Mouse (Mus musculus): ENCODE data around the gene Carmil1.

The Carmil1 gene

GRCm38 (mm10) chr13:24154281-24155061 is 126.1 kb downstream of the Carmil1 start:
- DNase-seq (ENCODE audit: low spot score in 2 of 2), result no peak

GRCm38 (mm10) chr13:24152610-24153009 is 128.0 kb downstream of the Carmil1 start:
- DNase-seq (ENCODE audit: low spot score in 2 of 2), result no peak

GRCm38 (mm10) chr13:24151335-24151734 is 129.3 kb downstream of the Carmil1 start:
- no peak for DNase-seq (ENCODE audit: low spot score in 2 of 2)

GRCm38 (mm10) chr13:24148549-24148948 is 132.0 kb downstream of the Carmil1 start:
- no peak for DNase-seq (ENCODE audit: low spot score in 2 of 2)

- no peak for DNase-seq (ENCODE audit: low spot score in 2 of 2)
Observed at GRCm38 (mm10) chr13:24147006-24147405, 133.6 kb downstream of the Carmil1 start.

- DNase-seq (ENCODE audit: low spot score in 2 of 2), result no peak
Observed at GRCm38 (mm10) chr13:24146541-24146940, 134.1 kb downstream of the Carmil1 start.

- no peak for DNase-seq (ENCODE audit: low spot score in 2 of 2)
Observed at GRCm38 (mm10) chr13:24144858-24145257, 135.7 kb downstream of the Carmil1 start.

- DNase-seq (ENCODE audit: low spot score in 2 of 2), result no peak
Observed at GRCm38 (mm10) chr13:24144141-24144540, 136.5 kb downstream of the Carmil1 start.

- DNase-seq (ENCODE audit: low spot score in 2 of 2), result no peak
Observed at GRCm38 (mm10) chr13:24136836-24137235, 143.8 kb downstream of the Carmil1 start.

GRCm38 (mm10) chr13:24135282-24136230 is 145.0 kb downstream of the Carmil1 start:
- no peak for DNase-seq (ENCODE audit: low spot score in 2 of 2)

- no peak for DNase-seq (ENCODE audit: low spot score in 2 of 2)
Observed at GRCm38 (mm10) chr13:24132866-24133265, 147.7 kb downstream of the Carmil1 start.

- no peak for DNase-seq (ENCODE audit: low spot score in 2 of 2)
Observed at GRCm38 (mm10) chr13:24131319-24131718, 149.3 kb downstream of the Carmil1 start.

- DNase-seq (ENCODE audit: low spot score in 2 of 2), result no peak
Observed at GRCm38 (mm10) chr13:24130741-24131140, 149.9 kb downstream of the Carmil1 start.

GRCm38 (mm10) chr13:24128731-24129130 is 151.9 kb downstream of the Carmil1 start:
- no peak for DNase-seq (ENCODE audit: low spot score in 2 of 2)

- no peak for DNase-seq (ENCODE audit: low spot score in 2 of 2)
Observed at GRCm38 (mm10) chr13:24125865-24126264, 154.7 kb downstream of the Carmil1 start.

GRCm38 (mm10) chr13:24117181-24117812 is 163.3 kb downstream of the Carmil1 start:
- DNase-seq (ENCODE audit: low spot score in 2 of 2), result no peak

- peak; percentile 30 to 69 for DNase-seq (ENCODE audit: low spot score in 2 of 2)
Observed at GRCm38 (mm10) chr13:24112689-24113348, 167.8 kb downstream of the Carmil1 start.

- no peak for DNase-seq (ENCODE audit: low spot score in 2 of 2)
Observed at GRCm38 (mm10) chr13:24110329-24110728, 170.3 kb downstream of the Carmil1 start.

- DNase-seq (ENCODE audit: low spot score in 2 of 2), result no peak
Observed at GRCm38 (mm10) chr13:24108282-24108681, 172.3 kb downstream of the Carmil1 start.

- no peak for DNase-seq (ENCODE audit: low spot score in 2 of 2)
Observed at GRCm38 (mm10) chr13:24107058-24107457, 173.5 kb downstream of the Carmil1 start.

- no peak for DNase-seq (ENCODE audit: low spot score in 2 of 2)
Observed at GRCm38 (mm10) chr13:24105838-24106237, 174.8 kb downstream of the Carmil1 start.

GRCm38 (mm10) chr13:24105340-24105669 is 175.3 kb downstream of the Carmil1 start:
- no peak for DNase-seq (ENCODE audit: low spot score in 2 of 2)
